Mouse (Mus musculus) heart, postnatal 36 days (tissue): ENCODE results near the gene Spock1. TPM values are rescaled to one million over a fixed set of nuclear protein-coding genes. Genes with fewer than 3 reads are reported as not detected.
"Not testable (repeated sequence)": the region's sequence is repeated elsewhere in the genome, so short reads cannot be mapped to it uniquely, and the experiment has no call there.

Experiments used
- DNase-seq, 2 experiments: peaks; one replicate each; pipeline ENCODE4 v3.0.0; 2021 to 2022
- intact Hi-C: fragments of 180-260 bp; cut with DNase I; formaldehyde crosslinking; loops from one replicate; pipeline ENCODE4 v1.15.1; 2025
- total RNA-seq, 2 experiments: library from RNA; stranded (reverse); gene quantifications; 2 replicates each; pipeline ENCODE4 v1.2.3; 2021

Spock1 gene
- total RNA-seq, 2 experiments from 2014 or later = 0.08 to 0.17 TPM

DNA sequence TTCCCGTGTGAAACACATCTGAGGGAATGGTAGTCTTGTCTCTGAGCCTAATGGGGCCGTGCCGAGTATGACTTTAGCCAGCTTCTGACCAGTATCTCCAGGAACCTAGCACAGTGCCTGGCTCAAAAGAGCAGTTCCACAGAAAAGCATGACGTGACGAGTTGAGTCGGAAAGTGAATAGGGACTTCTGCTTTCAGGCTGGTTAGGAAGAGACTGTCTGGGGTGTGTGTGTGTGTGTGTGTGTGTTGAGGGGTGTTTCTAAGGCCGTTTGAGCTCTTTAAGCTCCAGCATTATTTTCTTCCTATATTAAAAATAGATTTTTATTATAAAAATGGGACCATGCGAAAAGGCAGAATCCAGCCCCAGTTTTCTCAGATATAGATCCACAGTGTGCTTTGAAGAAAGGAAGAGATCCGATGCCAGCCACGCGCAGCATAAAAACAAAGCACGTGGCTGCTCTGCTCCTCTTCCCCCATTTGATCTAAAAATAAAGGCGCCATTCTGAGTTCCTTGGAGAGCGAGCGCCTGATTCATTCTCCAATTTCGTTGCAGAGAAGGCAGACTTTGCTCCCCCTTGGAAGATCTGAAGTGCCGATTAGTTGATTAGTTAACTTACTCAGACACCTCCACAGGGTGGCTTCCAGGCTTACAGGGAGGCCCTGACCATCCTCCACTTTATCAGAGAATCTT lies 288.9 kb downstream of the Spock1 start:
- intact Hi-C loops = no loop called here
- no peak for DNase-seq

DNA sequence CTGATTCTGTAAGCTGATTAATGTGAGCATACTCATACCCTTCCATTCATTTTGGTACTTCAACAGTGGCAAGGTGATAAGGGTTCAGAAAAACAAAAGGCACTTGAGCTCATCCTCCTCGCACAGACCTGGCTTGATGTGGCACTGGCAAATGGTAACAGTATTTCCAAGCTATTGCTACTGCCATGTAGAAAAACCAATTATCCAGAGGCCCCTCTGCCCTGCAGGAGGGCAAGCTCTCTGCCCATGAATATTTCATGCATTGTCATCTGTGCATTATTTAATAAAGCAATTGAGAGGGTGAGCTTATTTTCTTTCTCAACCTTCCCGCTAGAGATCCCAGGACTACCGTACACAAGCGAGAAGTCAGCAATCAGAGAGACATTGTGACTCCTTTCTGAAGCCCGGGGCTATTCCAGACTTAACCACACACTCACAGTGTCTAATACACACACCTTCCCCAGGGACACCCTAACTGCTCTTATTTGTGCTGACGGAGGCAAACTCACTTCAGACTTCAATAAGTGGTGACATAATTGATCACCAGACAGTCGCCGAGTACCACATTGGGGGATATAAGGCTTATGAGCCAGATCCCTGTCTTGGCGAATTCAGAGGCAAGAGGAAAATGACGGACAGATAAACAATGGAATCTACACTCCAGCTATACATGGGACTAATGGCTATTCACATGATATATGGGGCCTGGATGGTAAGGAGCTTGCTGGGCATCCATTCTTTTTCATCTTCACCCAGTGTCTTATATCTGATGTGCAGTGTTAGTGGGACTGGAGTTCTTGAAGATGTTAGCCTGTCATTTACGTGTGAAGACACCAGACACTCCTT lies 296.6 kb downstream of the Spock1 start:
- intact Hi-C loops = no loop called here

DNA sequence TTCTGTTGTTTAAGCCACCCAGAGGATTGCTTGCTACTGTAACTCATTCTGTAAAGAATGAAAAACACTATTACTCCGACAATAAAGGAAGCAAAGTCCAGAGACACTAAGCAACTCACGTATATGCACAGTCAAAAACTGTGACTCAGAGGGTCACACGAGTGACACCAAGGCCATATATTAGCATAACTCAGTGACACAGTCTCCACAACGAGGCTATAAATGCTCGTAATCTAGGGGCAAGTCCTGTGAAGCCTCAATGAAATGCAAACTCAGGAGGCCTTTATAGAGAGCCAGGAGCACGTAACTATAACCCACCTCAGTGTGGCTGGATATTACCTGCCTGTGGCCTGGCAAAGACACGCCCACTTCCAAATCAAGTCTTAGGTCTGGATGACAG lies 298.2 kb downstream of the Spock1 start:
- intact Hi-C loops = no loop called here
- no peak for DNase-seq

More for the DNA sequence above, 296.6 kb downstream of the Spock1 start:
- no peak for DNase-seq

DNA sequence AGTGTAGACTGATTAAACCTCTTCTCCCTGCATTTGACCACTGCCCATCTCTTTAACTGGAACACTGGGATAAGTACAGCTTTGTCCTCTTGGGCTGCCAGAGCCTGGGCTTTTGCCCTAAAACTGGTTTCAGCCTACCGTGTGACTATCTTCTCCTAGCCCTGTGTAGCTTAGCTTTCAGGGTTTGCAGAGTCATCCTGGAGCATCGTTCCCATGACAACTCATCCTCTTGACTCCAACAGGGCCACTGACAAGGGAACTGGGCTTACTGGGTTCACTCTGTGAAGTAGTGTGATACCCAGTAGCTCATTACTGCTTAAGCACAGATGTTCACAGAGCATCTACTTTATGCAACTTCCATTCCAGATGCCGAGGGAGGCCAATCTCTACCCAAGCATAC lies 303.7 kb downstream of the Spock1 start:
- DNase-seq = no peak
- intact Hi-C loops = no loop called here

DNA sequence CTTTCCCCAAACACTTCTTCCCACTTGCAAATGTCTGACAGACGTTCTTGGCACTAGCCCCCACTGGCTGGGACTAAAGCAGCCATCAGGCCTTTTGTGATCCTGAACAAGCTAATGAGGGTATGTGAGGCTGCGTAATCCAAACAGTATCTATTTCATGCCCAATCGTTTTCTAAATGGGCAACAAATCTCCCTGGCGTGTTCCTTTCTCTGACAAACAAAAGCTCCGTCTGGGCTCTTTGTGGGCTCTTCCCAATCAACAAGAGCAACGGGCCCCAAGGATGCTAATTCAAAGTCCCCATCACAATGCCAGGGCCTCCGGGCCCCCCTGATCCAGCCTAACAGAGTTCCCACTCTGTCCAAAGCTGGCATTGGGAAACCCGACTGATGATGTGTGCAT lies 304.9 kb downstream of the Spock1 start:
- intact Hi-C loops = no loop called here
- DNase-seq = no peak

DNA sequence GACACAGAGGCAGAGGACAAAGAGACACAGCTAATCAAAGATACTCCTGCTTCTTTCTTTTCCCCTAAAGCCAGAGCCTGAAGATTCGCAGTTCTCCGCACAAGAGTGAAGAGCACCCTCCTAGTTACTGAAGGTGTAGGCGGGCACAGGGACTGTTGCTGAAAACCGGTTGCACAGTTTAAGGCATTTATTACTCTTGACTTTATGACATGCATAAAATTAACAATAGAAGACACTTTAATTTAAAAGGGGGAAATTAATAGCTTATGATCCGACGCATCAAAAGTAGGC lies 312.4 kb downstream of the Spock1 start:
- DNase-seq = no peak
- intact Hi-C loops = no loop called here

DNA sequence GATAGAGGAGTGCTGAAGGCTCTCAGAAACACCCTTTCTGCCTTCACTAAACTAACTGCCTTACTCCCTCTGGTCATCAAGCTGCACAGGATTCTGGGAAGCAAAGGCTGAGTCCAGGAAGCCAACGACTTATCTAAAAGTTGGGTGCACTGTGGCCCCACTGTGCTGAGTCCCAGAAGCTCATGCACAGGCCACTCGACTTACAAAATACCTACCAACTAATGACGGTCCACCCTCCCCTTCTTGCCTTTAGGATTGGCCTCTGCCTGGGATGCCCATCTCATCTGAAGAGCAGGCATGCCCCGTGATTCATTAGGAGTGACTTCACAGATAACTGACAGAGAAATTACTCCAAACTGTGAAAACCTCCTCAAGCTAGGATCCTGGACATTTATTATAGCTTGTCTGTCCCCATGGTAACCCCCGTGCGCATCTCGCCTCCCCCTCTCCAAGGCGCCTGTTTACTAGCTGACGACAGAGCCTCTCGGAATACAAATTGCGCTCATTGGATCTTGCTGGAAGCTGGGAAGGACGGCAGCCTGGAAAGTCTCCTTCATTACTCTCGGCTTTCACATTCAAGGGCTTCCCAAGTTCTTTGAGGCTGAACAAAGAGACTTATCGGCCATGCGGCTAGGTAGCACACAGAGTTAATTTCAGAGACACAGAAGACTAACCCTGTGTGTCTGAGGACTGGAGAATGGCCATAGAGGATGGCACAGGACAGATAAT lies 312.9 kb downstream of the Spock1 start:
- intact Hi-C loops = no loop called here
- DNase-seq = no peak

DNA sequence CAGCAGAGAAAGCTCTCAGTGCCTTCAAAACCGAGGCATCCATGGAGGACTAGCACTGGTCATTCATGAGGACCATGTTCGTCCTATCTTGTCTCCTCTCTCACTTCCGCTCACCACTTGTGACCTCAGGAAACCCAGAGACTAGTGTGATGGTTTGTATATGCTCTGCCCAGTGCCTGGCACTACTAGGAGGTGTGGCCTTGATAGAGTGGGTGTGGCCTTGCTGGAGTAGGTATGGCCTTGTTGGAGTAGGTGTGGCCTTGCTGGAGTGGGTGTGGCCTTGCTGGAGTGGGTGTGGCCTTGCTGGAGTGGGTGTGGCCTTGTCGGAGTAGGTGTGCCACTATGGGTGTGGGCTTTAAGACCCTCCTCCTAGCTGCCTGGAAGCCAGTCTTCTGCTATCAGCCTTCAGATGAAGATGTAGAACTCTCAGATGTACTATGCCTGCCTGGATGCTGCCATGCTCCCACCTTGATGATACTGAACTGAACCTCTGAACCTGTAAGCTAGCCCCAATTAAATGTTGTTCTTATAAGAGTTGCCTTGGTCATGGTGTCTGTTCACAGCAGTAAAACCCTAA lies 318.7 kb downstream of the Spock1 start:
- DNase-seq, intact Hi-C loops: not testable (repeated sequence)

DNA sequence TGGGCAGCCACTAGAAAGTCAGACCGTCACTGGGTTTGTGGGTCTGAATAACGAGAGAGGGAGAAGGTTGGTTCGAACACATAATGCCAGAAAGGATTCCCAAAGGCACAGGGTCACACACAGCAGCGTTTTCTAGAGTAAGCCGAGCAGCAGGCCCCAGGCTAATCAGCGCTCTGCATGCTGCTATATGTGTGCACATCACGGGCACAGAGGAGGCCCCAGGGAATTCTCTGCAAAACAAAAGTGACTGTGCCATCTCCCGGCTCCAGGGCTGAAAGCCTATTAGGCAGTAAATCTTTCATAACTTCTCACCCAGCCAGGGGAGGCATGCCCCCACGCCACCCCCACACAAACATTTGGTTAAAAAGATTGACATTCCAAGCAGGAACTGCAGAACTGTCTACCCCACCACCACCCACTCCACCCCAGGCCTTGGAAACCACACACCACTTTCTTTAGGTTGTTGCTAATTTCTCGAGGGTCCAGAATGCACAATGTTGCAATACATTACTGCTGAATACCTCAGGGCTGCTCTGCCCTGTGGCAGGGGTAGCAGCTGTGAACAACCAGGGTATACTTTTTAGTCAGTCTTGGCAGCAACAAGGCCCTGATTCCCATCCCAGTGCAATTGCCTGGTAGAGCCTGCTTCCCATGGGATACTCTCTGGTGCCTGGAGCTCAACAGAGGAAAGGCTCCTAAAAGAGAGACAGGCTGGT lies 319.4 kb downstream of the Spock1 start:
- DNase-seq = no peak
- intact Hi-C loops = no loop called here

DNA sequence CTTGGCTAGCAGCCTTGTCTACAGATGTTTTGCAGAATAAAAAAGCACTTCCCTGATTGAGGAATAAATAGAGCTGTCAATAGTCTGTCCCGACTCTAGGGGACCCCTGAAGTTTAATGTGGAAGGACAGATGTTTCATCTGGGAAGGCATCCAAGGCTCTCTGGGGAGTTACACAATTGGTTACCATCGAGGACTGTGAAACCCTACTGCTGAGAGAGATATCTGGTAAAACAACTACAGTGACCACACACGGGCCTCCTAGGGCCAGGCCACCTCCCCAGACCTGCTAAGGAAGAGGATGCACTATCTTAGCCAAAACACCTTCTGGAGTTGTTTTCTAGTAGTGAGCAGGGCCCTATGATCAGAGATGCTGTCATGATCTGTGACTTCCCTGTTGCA lies 323.0 kb downstream of the Spock1 start:
- intact Hi-C loops = no loop called here
- no peak for DNase-seq

DNA sequence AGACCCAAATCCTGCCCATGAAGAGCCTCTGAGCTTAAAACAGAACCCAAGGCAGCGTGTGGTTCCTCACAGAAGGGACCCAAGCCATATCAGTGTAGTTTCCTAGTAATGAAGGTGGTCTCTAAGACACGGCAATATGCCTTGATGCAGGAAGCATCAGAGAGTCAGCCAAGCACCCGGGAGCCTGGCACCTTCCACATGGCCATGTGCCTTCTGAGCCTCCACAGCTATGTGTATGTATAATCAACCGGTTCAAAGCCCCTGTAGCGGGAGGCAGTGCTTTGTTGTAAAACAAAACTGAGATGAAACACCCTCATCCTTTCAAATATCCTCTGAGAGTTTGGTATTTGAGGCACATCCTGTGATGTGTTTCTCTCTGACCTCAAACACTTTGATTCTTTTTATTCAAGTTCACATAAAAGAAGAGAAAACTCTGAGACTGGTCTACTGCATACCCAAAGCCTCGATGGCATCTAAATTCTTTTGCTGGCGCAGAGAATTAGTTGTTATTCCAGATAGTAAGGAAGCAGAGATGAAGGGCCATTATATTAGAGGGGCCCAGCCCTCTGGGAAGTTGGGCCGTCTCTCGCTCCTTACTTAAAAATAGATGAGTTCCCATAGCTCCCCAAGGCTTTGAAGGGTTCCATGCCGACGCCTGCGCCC lies 325.7 kb downstream of the Spock1 start:
- DNase-seq = no peak
- intact Hi-C loops = no loop called here

DNA sequence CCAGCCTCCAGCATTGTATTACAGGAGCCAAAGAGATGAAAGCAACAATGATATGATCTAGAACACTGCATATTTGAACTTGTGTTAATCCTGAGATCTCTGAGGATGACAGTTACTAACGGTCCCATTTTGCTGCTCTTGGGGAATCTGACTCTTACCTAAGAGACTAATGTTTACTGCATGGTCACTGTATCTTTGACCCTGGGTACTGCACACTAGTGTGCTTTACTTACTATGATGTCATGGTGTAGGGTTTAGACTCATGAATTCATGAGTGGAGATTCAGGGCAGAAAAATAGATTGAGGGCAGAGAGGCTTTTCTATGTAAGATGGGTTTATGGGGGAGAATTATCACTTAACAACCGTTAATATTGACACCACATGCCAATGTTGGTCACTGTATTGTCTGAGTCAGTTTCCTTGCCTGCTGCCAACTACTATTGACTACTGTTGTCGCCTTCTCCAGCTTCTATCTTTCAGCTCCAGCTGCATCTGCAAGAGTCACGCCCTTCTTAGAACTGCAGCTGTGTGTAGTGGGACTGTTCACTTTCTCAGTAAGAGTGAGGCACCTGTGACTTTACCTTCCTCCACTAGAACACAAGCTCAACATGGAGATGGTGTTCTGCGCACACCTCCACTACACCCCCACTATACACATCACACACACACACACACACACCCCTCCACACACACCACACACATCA lies 330.4 kb downstream of the Spock1 start:
- DNase-seq = no peak
- intact Hi-C loops = no loop called here

DNA sequence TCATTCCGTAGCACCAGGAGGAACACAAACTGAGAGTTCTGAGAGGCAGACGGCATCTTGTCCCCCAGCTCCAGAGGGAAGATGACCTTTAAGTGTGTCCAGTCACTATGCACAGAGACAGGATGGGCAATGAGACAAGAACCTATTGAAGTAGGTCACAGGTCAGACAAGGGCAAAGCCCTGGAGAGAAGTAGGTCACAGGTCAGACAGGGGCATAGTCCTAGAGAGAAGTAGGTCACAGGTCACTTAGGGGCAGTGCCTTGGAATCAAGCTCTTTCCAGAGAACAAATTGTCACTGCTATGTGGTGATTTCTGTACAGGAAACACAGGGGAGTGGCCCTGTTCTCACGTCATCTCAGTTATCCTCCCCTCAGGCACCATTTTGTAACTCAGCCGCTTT lies 334.6 kb downstream of the Spock1 start:
- no peak for DNase-seq
- intact Hi-C loops = no loop called here

DNA sequence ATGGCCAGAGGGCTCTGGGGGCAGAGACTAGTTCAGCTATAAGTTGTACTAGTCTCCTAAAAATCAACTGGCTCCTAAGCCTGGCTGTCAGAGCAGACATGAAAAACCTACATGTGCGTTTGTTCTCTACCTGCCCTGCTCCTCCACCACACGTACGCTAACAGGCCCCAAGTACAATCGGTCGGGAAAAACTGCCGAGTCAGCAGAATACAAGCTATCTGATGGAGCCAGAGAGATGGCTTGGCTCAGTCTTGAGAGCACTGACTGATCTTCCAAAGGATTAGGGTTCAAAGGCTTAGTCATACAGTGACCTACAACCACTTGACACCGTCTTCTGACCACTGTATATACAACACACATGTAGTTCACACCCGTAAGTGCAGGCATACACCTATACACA lies 339.7 kb downstream of the Spock1 start:
- no peak for DNase-seq
- intact Hi-C loops = no loop called here

DNA sequence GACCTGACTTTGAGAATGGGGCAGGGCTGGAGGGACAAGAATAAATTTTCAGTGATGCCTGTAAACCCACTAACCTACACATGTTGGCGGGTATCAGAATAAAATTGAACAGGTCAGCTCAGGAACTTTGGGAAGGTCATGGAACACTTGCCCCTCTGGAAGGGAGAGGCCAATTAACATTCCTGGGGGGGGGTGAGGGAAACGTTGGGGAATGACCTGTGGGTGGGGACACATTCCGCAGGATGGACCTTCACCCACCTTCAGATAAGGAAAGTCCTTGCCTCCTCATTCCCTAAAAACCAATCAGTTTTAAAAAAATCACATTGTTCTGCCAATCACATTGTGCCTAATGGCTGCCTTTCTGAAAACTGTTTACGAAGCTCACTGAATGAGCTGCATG lies 352.9 kb downstream of the Spock1 start:
- intact Hi-C loops = no loop called here
- no peak for DNase-seq

DNA sequence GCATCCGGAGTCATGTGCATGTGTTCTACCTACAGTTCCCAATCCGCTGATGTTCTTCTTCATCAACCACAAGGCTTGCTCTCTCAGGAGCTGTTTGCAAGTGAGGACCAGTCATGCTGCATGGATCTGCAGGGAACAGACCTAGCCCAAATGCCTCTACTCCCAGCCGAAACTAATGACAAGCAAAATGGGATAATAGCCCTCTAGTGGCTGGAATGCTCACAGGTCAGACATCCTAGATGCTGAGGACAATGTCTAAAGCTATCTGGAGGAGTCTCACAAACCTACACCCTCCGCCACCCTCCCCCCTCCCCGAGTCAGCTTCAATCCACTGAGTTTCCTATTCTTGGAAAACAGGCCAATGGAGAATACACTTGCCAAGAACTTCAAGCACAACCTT lies 358.4 kb downstream of the Spock1 start:
- intact Hi-C loops = no loop called here
- no peak for DNase-seq

DNA sequence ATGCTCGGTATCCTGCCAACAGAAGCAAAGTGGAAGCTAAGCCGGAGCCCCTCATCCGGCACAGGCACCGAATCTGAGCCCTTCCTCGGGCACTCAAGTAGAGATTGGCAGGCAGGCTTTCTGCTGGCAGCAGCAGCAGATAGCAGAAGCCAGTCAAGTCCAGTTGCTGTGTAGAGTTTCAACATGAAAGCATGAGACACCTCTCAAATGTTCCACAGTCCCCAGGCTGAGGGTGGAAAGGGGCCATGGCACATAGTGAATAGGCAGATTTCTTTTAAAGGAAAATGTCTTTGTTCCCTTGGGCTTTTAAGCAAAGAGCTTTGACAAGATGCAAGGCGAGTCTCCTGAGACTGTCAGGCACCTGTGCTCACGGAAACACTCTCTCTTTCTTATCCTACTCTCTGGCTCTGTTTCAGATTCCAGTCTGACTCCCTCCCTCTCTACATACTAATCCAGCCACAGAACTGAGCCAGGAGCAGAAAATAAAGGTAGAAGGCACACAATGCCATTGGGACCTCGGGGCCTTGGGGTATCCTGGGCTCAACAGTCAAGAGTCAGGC lies 371.1 kb downstream of the Spock1 start:
- intact Hi-C loops = no loop called here
- DNase-seq = no peak

DNA sequence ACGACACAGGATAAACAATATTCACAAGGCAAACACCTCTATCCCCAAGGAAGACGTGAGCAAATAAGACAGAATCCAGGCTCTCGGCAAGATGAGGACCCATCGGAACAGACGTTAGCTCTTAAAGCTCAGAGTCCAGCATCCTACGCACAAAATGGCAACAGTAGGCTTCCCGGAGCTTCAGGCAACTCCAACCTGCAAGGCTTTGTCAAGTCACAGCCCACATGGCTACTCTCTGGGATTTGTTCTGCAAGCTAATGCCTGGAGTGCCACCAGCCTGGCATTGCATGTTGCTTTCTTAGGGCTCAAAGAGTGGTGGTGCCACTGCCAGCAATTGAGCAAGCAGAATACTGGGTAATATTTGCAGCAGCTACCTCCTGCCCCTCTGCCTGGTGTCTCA lies 373.8 kb downstream of the Spock1 start:
- no peak for DNase-seq
- intact Hi-C loops = no loop called here

DNA sequence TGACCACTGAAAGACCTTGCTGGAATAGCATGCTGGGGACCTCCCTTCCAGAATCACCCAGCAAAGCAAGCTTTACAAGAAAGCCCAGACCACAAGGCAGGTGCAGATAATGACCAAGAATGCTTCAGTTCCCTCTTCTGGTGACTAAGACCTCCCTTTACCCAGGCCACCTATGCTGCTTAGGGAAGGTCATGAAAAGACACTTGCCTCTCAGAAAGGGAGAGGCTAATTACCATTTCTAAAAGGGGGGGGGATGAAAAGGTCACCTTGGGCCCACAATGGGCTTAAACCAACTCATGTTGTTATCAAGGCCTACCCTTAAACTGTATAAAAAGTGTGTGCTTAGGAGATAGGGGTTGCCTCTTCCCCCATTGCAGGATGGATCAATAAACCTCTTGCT lies 382.2 kb downstream of the Spock1 start:
- intact Hi-C loops = no loop called here

More for the DNA sequence above, 382.2 kb downstream of the Spock1 start:
- DNase-seq = no peak
